Mouse (Mus musculus) embryonic fibroblast, embryonic 13.5 days (primary cell): Measurements from ENCODE around the gene Tnnc2.

Experiments used
- CTCF ChIP-seq: IDR thresholded peaks from 2 replicates; pipeline ENCODE4 v1.5.1; 2011; ENCODE audit warnings: mild to moderate bottlenecking, control low read depth, low read length, moderate library complexity, borderline replicate concordance; ENCODE audit not compliant: insufficient read depth
- POLR2A ChIP-seq: IDR thresholded peaks from 2 replicates; pipeline ENCODE4 v1.6.1; 2011; ENCODE audit warnings: low read depth, mild to moderate bottlenecking, control low read depth, low read length, moderate library complexity

DNA sequence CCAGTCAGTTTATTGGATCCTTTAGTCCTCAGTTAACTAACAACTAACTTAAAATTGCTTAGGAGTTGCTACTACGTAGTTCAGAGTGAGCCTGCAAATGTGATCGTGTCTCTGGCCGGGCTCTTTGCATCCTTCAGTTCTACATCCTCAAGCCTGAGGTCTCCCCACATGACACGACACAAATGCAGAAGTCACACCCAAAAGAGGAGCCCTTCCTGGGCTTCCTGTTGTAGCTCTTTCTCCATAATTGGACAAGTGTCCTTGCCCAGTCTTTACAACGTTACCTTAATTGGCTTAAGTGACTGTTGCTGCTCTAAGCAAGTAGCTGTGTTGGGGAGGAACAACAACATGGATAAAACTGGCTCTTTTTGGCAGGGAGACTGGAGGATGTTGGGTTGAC lies 35.6 kb upstream of the Tnnc2 start:
- TF ChIP-seq POLR2A = no peak
- no peak for TF ChIP-seq CTCF
